Mouse (Mus musculus): ENCODE results near the gene Arg1.

DNA sequence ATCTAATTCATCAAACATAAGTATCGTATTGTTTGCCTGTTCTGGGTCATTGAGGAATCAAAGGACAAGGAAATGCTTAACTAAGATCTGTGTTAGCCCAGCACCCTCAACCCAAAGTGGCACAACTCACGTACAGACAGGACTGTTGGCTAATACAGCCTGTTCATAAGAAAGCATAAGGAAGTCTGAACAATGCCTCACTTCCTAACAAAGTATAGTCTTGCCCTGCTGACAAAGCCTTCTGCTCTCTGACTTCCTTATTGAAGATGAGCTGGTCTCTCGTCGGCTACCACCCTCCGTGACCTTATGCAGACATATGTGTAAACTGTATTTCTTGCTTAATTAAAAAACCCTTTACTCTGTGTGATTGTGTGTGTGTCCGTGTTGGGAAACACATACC is 2.9 kb upstream of the Arg1 start:
- TF ChIP-seq CTCF (conservative IDR thresholded peaks at IDR 0.05; ENCODE audit: insufficient read depth, insufficient read length, low read depth, low read length), result no peak
- no peak for TF ChIP-seq POLR2A (IDR thresholded peaks at IDR 0.05; ENCODE audit: low read depth, low read length)

All from kidney, adult 2 months (tissue).